Mouse (Mus musculus) liver, embryonic 11.5 days (tissue): ENCODE measurements around the gene Akap13. TPM values are rescaled to one million over a fixed set of nuclear protein-coding genes. Genes with fewer than 3 reads are reported as not detected.

Experiments
- ATAC-seq: fragments of 200-750 bp; cut with Nextera tagmentation; replicated peaks from 2 replicates; pipeline ENCODE4 v1.8.0; 2017; ENCODE audit warnings: moderate number of reproducible peaks, mild to moderate bottlenecking, moderate TSS enrichment, moderate library complexity; ENCODE audit not compliant: low FRiP score
- DNase-seq: peaks from one replicate; pipeline ENCODE4 v3.0.0-alpha.2; 2017; ENCODE audit warnings: low spot score
- H3K27ac ChIP-seq: fragments of 300-500 bp; sonication (generic); 2 replicates; pipeline ENCODE4 v1.5.1; 2014; ENCODE audit warnings: mild to moderate bottlenecking, low read depth, low read length, control low read depth
- H3K27me3 ChIP-seq: fragments of 300-500 bp; sonication (generic); replicated peaks from 2 replicates; pipeline ENCODE4 v1.6.1; 2014; ENCODE audit warnings: low read length, mixed read lengths; ENCODE audit not compliant: control insufficient read depth, insufficient read depth
- H3K36me3 ChIP-seq: fragments of 300-500 bp; sonication (generic); 2 replicates; pipeline ENCODE4 v1.6.1; 2014; ENCODE audit warnings: mild to moderate bottlenecking, low read length, moderate library complexity, mixed read lengths; ENCODE audit not compliant: control insufficient read depth, insufficient read depth
- H3K4me1 ChIP-seq: fragments of 300-500 bp; sonication (generic); replicated peaks from 2 replicates; pipeline ENCODE4 v1.6.1; 2014; ENCODE audit warnings: low read length, mixed read lengths; ENCODE audit not compliant: control insufficient read depth, insufficient read depth
- H3K4me2 ChIP-seq: fragments of 300-500 bp; sonication (generic); 2 replicates; pipeline ENCODE4 v1.6.1; 2014; ENCODE audit warnings: mild to moderate bottlenecking, control low read depth, moderate library complexity
- H3K4me3 ChIP-seq: fragments of 300-500 bp; sonication (generic); 2 replicates; pipeline ENCODE4 v1.5.1; 2014; ENCODE audit warnings: low read depth, low read length, control low read depth
- H3K9ac ChIP-seq: fragments of 300-500 bp; sonication (generic); 2 replicates; pipeline ENCODE4 v1.6.1; 2014; ENCODE audit warnings: low read depth, low read length, control low read depth
- H3K9me3 ChIP-seq: fragments of 300-500 bp; sonication (generic); 2 replicates; pipeline ENCODE4 v1.6.1; 2016; ENCODE audit warnings: low read length, inconsistent platforms, mixed read lengths; ENCODE audit not compliant: control insufficient read depth
- WGBS: fragments of 180-500 bp; shearing (Covaris S2); extraction: QIAGEN DNeasy Blood & Tissue Kit; methylation state at CpG from one replicate; pipeline ENCODE4 v1.1.7; 2014; 5-methylcytosine and 5-hydroxymethylcytosine counted together
- polyA plus RNA-seq: library from polyadenylated mRNA; unstranded; fragments of >200 nt; fragmentation: Nextera tagmentation; extraction: Ambion mirVana; gene quantifications from 2 replicates; pipeline ENCODE4 v1.2.1, GENCODE M21; 2014

Gene Akap13
- polyA plus RNA-seq, 1 experiment from 2014 or later, result 30.7 TPM

- DNase-seq (no peak), ATAC-seq (no peak)
- Histone ChIP-seq H3K4me3 (no peak overlapping the region), H3K4me1 (peaks cover 14% of the 10 kb centered on the region; the same call in 1 of the 2 replicates), H3K36me3 (peaks cover 4% of the 10 kb centered on the region; the same call in 1 of the 2 replicates), H3K9ac (no peak overlapping the region), H3K9me3 (no peaks in the 10 kb centered on the region), H3K27ac (no peak overlapping the region), H3K4me2 (no peak overlapping the region), H3K27me3 (no peaks in the 10 kb centered on the region)
- WGBS, result 80% methylated on average over 2 of the region's 2 CpGs
Observed at GRCm38 (mm10) chr7:75711436-75711835, 256.1 kb downstream of the Akap13 start.

GRCm38 (mm10) chr7:75712808-75713207 is 257.5 kb downstream of the Akap13 start:
- Histone ChIP-seq H3K27me3 (no peaks in the 10 kb centered on the region), H3K9me3 (no peaks in the 10 kb centered on the region), H3K9ac (no peak overlapping the region), H3K4me2 (no peak overlapping the region), H3K4me1 (peaks cover 14% of the 10 kb centered on the region; the same call in 1 of the 2 replicates), H3K36me3 (no peaks in the 10 kb centered on the region), H3K27ac (no peak overlapping the region), H3K4me3 (no peak overlapping the region)
- DNase-seq (no peak), ATAC-seq (no peak)
- WGBS, result 45% methylated on average over 2 of the region's 2 CpGs

GRCm38 (mm10) chr7:75713959-75714358 is 258.6 kb downstream of the Akap13 start:
- H3K4me3 ChIP-seq, result no peak overlapping the region
- no peaks in the 10 kb centered on the region for H3K27me3 ChIP-seq
- H3K9me3 ChIP-seq, result no peaks in the 10 kb centered on the region
- ATAC-seq (peak; percentile 62), DNase-seq (no peak)
- H3K9ac ChIP-seq, result no peak overlapping the region
- WGBS, result 67% methylated on average over 5 of the region's 5 CpGs
- peak overlapping the region; percentile 24; the same call in 1 of the 2 replicates for H3K4me2 ChIP-seq
- 0 out of 2 replicates have a peak, but pooled peaks cover 3% of the 10 kb centered on the region for H3K36me3 ChIP-seq
- H3K27ac ChIP-seq, result no peak overlapping the region
- peaks cover 14% of the 10 kb centered on the region; the same call in 1 of the 2 replicates for H3K4me1 ChIP-seq

GRCm38 (mm10) chr7:75715026-75715425 is 259.7 kb downstream of the Akap13 start:
- no peak for DNase-seq
- no peaks in the 10 kb centered on the region for H3K9me3 ChIP-seq
- H3K9ac ChIP-seq, result no peak overlapping the region
- H3K36me3 ChIP-seq, result peaks cover 5% of the 10 kb centered on the region; the same call in 1 of the 2 replicates
- H3K4me1 ChIP-seq, result peaks cover 14% of the 10 kb centered on the region; the same call in 1 of the 2 replicates
- H3K27ac ChIP-seq, result no peak overlapping the region
- 94% methylated on average over 4 of the region's 4 CpGs for whole genome bisulfite sequencing
- no peak overlapping the region for H3K4me2 ChIP-seq
- no peak for ATAC-seq
- H3K4me3 ChIP-seq, result no peak overlapping the region
- H3K27me3 ChIP-seq, result no peaks in the 10 kb centered on the region

GRCm38 (mm10) chr7:75715939-75716338 is 260.6 kb downstream of the Akap13 start:
- Histone ChIP-seq H3K4me3 (no peak overlapping the region), H3K27ac (no peak overlapping the region), H3K4me1 (peaks cover 14% of the 10 kb centered on the region; the same call in 1 of the 2 replicates), H3K4me2 (no peak overlapping the region), H3K9me3 (no peaks in the 10 kb centered on the region), H3K9ac (no peak overlapping the region), H3K27me3 (no peaks in the 10 kb centered on the region), H3K36me3 (peaks cover 7% of the 10 kb centered on the region; the same call in 1 of the 2 replicates)
- DNase-seq (no peak), ATAC-seq (no peak)
- WGBS, result 75% methylated on average over 4 of the region's 4 CpGs

- peaks cover 10% of the 10 kb centered on the region; the same call in 1 of the 2 replicates for H3K36me3 ChIP-seq
- H3K27ac ChIP-seq, result no peak overlapping the region
- H3K9me3 ChIP-seq, result no peaks in the 10 kb centered on the region
- peaks cover 10% of the 10 kb centered on the region; the same call in 1 of the 2 replicates for H3K4me1 ChIP-seq
- H3K4me2 ChIP-seq, result no peak overlapping the region
- H3K9ac ChIP-seq, result no peak overlapping the region
- H3K4me3 ChIP-seq, result no peak overlapping the region
- no peaks in the 10 kb centered on the region for H3K27me3 ChIP-seq
- ATAC-seq (no peak), DNase-seq (no peak)
Observed at GRCm38 (mm10) chr7:75717349-75717748, 262.0 kb downstream of the Akap13 start.

- no peaks in the 10 kb centered on the region for H3K4me1 ChIP-seq
- H3K27me3 ChIP-seq, result no peaks in the 10 kb centered on the region
- H3K4me2 ChIP-seq, result no peak overlapping the region
- ATAC-seq (no peak), DNase-seq (no peak)
- peaks cover 24% of the 10 kb centered on the region; the same call in 1 of the 2 replicates for H3K36me3 ChIP-seq
- no peaks in the 10 kb centered on the region for H3K9me3 ChIP-seq
- H3K9ac ChIP-seq, result no peak overlapping the region
- WGBS, result 89% methylated on average over 4 of the region's 4 CpGs
- H3K4me3 ChIP-seq, result no peak overlapping the region
- H3K27ac ChIP-seq, result no peak overlapping the region
Observed at GRCm38 (mm10) chr7:75721302-75721701, 266.0 kb downstream of the Akap13 start.

GRCm38 (mm10) chr7:75724012-75724411 is 268.7 kb downstream of the Akap13 start:
- peaks cover 38% of the 10 kb centered on the region for H3K36me3 ChIP-seq
- WGBS, result 51% methylated on average over 1 of the region's 1 CpGs

GRCm38 (mm10) chr7:75725899-75726298 is 270.6 kb downstream of the Akap13 start:
- peaks cover 45% of the 10 kb centered on the region for H3K36me3 ChIP-seq
- 54% methylated on average over 6 of the region's 6 CpGs for WGBS

More at GRCm38 (mm10) chr7:75724012-75724411, 268.7 kb downstream of the Akap13 start:
- ATAC-seq (peak; percentile 58), DNase-seq (no peak)
- H3K9me3 ChIP-seq, result no peaks in the 10 kb centered on the region
- H3K27me3 ChIP-seq, result no peaks in the 10 kb centered on the region
- H3K27ac ChIP-seq, result no peak overlapping the region
- H3K9ac ChIP-seq, result no peak overlapping the region
- H3K4me1 ChIP-seq, result no peaks in the 10 kb centered on the region
- no peak overlapping the region for H3K4me3 ChIP-seq
- H3K4me2 ChIP-seq, result no peak overlapping the region

More at GRCm38 (mm10) chr7:75725899-75726298, 270.6 kb downstream of the Akap13 start:
- no peak overlapping the region for H3K4me3 ChIP-seq
- no peaks in the 10 kb centered on the region for H3K27me3 ChIP-seq
- H3K9me3 ChIP-seq, result no peaks in the 10 kb centered on the region
- H3K9ac ChIP-seq, result no peak overlapping the region
- ATAC-seq, result no peak
- H3K4me1 ChIP-seq, result no peaks in the 10 kb centered on the region
- no peak overlapping the region for H3K27ac ChIP-seq
- no peak for DNase-seq
- no peak overlapping the region for H3K4me2 ChIP-seq
